Mouse (Mus musculus): ENCODE results near the gene Rb1. TPM values are rescaled to one million over a fixed set of nuclear protein-coding genes. Genes with fewer than 3 reads are reported as not detected.

Rb1 gene
- polyA plus RNA-seq, 1 experiment from 2014 or later = 13.0 TPM

- H3K27ac ChIP-seq (ENCODE audit: low read length) = peak overlapping the region; percentile 81
- ATAC-seq = peak; percentile 37
- H3K36me3 ChIP-seq (ENCODE audit: control insufficient read depth, insufficient read depth, low read length) = no peaks in the 10 kb centered on the region
- peak overlapping the region; percentile 90 for H3K4me2 ChIP-seq (ENCODE audit: low read depth, low read length)
- WGBS = under 1% methylated on average over 55 of the region's 55 CpGs
- peak overlapping the region; percentile 76 for H3K4me3 ChIP-seq (ENCODE audit: low read length)
- no peaks in the 10 kb centered on the region for H3K9me3 ChIP-seq (ENCODE audit: control insufficient read depth, low read length)
- H3K27me3 ChIP-seq (replicated peaks; ENCODE audit: control insufficient read depth, insufficient read depth, low read length) = no peaks in the 10 kb centered on the region
- H3K9ac ChIP-seq (ENCODE audit: low read depth, low read length) = peak overlapping the region; percentile 82
- peaks cover 12% of the 10 kb centered on the region; the same call in 1 of the 2 replicates for H3K4me1 ChIP-seq (ENCODE audit: control insufficient read depth, insufficient read depth, low read length)
Observed at GRCm38 (mm10) chr14:73324634-73325455, 777 bp downstream of the Rb1 start.

DNA sequence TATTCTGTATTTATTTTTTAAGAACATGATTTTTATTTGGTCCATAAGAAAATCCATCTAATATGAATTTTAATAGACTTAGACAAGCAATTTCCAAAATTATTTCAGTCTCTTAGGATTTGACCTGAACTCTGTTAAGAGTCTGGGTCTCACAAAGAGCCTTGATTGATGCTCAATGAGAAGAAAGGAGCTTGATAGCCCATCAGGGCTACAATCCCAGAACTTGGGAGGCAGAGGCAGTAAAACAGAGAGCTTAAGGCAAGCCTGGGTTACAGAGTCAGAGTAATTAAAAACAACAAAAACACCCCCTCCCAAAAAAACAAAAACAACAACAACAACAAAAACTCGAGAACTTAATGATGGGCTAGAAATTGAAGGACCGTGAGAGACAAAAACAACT, 1.7 kb downstream of the Rb1 start:
- Histone ChIP-seq H3K4me3 (ENCODE audit: low read length) (no peak overlapping the region), H3K27ac (ENCODE audit: low read length) (no peak overlapping the region), H3K4me1 (ENCODE audit: control insufficient read depth, insufficient read depth, low read length) (peaks cover 12% of the 10 kb centered on the region; the same call in 1 of the 2 replicates), H3K9ac (ENCODE audit: low read depth, low read length) (no peak overlapping the region), H3K4me2 (ENCODE audit: low read depth, low read length) (no peak overlapping the region), H3K36me3 (ENCODE audit: control insufficient read depth, insufficient read depth, low read length) (no peaks in the 10 kb centered on the region), H3K27me3 (replicated peaks; ENCODE audit: control insufficient read depth, insufficient read depth, low read length) (no peaks in the 10 kb centered on the region), H3K9me3 (ENCODE audit: control insufficient read depth, low read length) (no peaks in the 10 kb centered on the region)
- ATAC-seq = no peak
- 73% methylated on average over 2 of the region's 2 CpGs for WGBS

GRCm38 (mm10) chr14:73322142-73322541, 3.5 kb downstream of the Rb1 start:
- Histone ChIP-seq H3K27me3 (replicated peaks; ENCODE audit: control insufficient read depth, insufficient read depth, low read length) (no peaks in the 10 kb centered on the region), H3K27ac (ENCODE audit: low read length) (peak overlapping the region; percentile 60; the same call in 1 of the 2 replicates), H3K9ac (ENCODE audit: low read depth, low read length) (no peak overlapping the region), H3K4me3 (ENCODE audit: low read length) (no peak overlapping the region), H3K4me2 (ENCODE audit: low read depth, low read length) (peak overlapping the region; percentile 27; the same call in 1 of the 2 replicates), H3K9me3 (ENCODE audit: control insufficient read depth, low read length) (no peaks in the 10 kb centered on the region), H3K36me3 (ENCODE audit: control insufficient read depth, insufficient read depth, low read length) (no peaks in the 10 kb centered on the region), H3K4me1 (ENCODE audit: control insufficient read depth, insufficient read depth, low read length) (peaks cover 12% of the 10 kb centered on the region; the same call in 1 of the 2 replicates)
- peak; percentile 26 for ATAC-seq
- 69% methylated on average over 3 of the region's 3 CpGs for WGBS

GRCm38 (mm10) chr14:73316933-73317332, 8.7 kb downstream of the Rb1 start:
- ATAC-seq = peak; percentile 69

DNA sequence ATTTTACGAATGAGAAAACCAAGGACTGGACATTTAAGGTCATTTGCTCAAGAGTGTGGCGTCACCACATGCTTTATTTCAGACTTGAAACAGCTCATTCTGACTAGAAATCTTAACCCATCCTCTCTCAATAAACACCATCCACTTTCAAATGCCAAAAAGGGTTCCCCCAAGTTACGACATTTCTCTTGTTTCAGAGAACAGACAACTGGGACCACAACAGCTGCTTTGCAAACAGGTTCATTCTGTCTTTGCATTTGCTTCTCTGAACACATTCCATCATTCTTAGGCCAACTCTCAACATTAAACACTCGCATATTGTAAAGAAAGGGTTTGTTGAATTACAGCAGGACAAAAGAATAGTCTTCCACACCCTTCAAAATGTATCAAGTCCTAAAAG, 11.8 kb downstream of the Rb1 start:
- Histone ChIP-seq H3K27me3 (replicated peaks; ENCODE audit: control insufficient read depth, insufficient read depth, low read length) (no peaks in the 10 kb centered on the region), H3K36me3 (ENCODE audit: control insufficient read depth, insufficient read depth, low read length) (no peaks in the 10 kb centered on the region), H3K4me3 (ENCODE audit: low read length) (no peak overlapping the region), H3K4me1 (ENCODE audit: control insufficient read depth, insufficient read depth, low read length) (no peaks in the 10 kb centered on the region), H3K9me3 (ENCODE audit: control insufficient read depth, low read length) (no peaks in the 10 kb centered on the region), H3K4me2 (ENCODE audit: low read depth, low read length) (no peak overlapping the region), H3K27ac (ENCODE audit: low read length) (no peak overlapping the region), H3K9ac (ENCODE audit: low read depth, low read length) (no peak overlapping the region)
- WGBS = 74% methylated on average over 4 of the region's 4 CpGs
- no peak for ATAC-seq

More at GRCm38 (mm10) chr14:73316933-73317332, 8.7 kb downstream of the Rb1 start:
- Histone ChIP-seq H3K27ac (ENCODE audit: low read length) (no peak overlapping the region), H3K4me3 (ENCODE audit: low read length) (no peak overlapping the region), H3K36me3 (ENCODE audit: control insufficient read depth, insufficient read depth, low read length) (no peaks in the 10 kb centered on the region), H3K4me2 (ENCODE audit: low read depth, low read length) (no peak overlapping the region), H3K9me3 (ENCODE audit: control insufficient read depth, low read length) (no peaks in the 10 kb centered on the region), H3K4me1 (ENCODE audit: control insufficient read depth, insufficient read depth, low read length) (no peaks in the 10 kb centered on the region), H3K9ac (ENCODE audit: low read depth, low read length) (no peak overlapping the region), H3K27me3 (replicated peaks; ENCODE audit: control insufficient read depth, insufficient read depth, low read length) (no peaks in the 10 kb centered on the region)

- Histone ChIP-seq H3K4me2 (ENCODE audit: low read depth, low read length) (no peak overlapping the region), H3K9ac (ENCODE audit: low read depth, low read length) (no peak overlapping the region), H3K27ac (ENCODE audit: low read length) (no peak overlapping the region), H3K9me3 (ENCODE audit: control insufficient read depth, low read length) (no peaks in the 10 kb centered on the region), H3K36me3 (ENCODE audit: control insufficient read depth, insufficient read depth, low read length) (no peaks in the 10 kb centered on the region), H3K27me3 (replicated peaks; ENCODE audit: control insufficient read depth, insufficient read depth, low read length) (no peaks in the 10 kb centered on the region), H3K4me3 (ENCODE audit: low read length) (no peak overlapping the region), H3K4me1 (ENCODE audit: control insufficient read depth, insufficient read depth, low read length) (no peaks in the 10 kb centered on the region)
- WGBS = 50% methylated on average over 5 of the region's 5 CpGs
- ATAC-seq = no peak; the same call in 1 of the 2 replicates
Observed at GRCm38 (mm10) chr14:73313396-73313795, 12.2 kb downstream of the Rb1 start.

DNA sequence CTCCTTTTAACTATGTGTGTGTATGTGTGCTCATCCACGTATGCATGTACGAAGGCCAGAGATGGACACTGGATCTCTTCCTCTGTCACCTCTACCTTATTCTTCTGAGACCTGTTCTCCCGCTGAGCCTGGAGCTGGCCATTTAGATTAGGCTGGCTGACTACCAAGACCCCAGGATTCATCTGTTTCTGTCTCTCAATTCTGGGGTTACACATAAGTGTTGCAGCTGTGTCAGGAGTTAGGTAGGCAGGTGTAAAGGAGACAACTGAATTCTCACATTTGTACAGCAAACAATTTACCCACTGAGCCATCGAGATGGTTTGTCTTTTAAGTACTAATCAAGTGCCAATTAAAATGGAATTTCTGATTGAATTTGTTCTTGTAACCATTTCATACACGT, 12.7 kb downstream of the Rb1 start:
- 83% methylated on average over 5 of the region's 5 CpGs for WGBS
- Histone ChIP-seq H3K27ac (ENCODE audit: low read length) (no peak overlapping the region), H3K36me3 (ENCODE audit: control insufficient read depth, insufficient read depth, low read length) (no peaks in the 10 kb centered on the region), H3K27me3 (replicated peaks; ENCODE audit: control insufficient read depth, insufficient read depth, low read length) (no peaks in the 10 kb centered on the region), H3K9ac (ENCODE audit: low read depth, low read length) (no peak overlapping the region), H3K9me3 (ENCODE audit: control insufficient read depth, low read length) (no peaks in the 10 kb centered on the region), H3K4me2 (ENCODE audit: low read depth, low read length) (no peak overlapping the region), H3K4me3 (ENCODE audit: low read length) (no peak overlapping the region), H3K4me1 (ENCODE audit: control insufficient read depth, insufficient read depth, low read length) (no peaks in the 10 kb centered on the region)
- no peak for ATAC-seq

DNA sequence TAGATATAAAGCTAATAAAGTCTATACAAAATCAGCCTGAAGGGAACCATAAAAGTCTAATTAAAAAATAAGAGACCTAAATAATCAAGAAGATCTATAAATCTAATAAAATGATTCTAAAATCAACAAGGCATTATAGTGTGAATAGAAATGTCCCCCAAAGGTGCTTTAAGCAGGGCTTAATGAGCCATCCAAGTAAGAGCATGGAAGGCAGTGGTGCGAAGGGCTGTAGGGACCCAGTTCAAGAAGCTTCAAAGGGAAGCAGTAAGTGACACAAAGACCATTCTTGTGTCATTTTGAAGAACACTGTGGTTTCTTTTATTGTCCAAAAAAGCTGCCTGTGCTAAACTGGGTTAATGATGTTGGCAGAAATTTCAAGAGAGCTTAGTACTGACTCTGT, 18.1 kb downstream of the Rb1 start:
- no peak overlapping the region for H3K27ac ChIP-seq (ENCODE audit: low read length)
- no peaks in the 10 kb centered on the region for H3K4me1 ChIP-seq (ENCODE audit: control insufficient read depth, insufficient read depth, low read length)
- H3K4me3 ChIP-seq (ENCODE audit: low read length) = no peak overlapping the region
- 97% methylated on average over 1 of the region's 1 CpGs for WGBS
- H3K36me3 ChIP-seq (ENCODE audit: control insufficient read depth, insufficient read depth, low read length) = no peaks in the 10 kb centered on the region
- ATAC-seq = no peak
- H3K9me3 ChIP-seq (ENCODE audit: control insufficient read depth, low read length) = no peaks in the 10 kb centered on the region
- no peak overlapping the region for H3K9ac ChIP-seq (ENCODE audit: low read depth, low read length)
- H3K4me2 ChIP-seq (ENCODE audit: low read depth, low read length) = no peak overlapping the region
- no peaks in the 10 kb centered on the region for H3K27me3 ChIP-seq (replicated peaks; ENCODE audit: control insufficient read depth, insufficient read depth, low read length)

DNA sequence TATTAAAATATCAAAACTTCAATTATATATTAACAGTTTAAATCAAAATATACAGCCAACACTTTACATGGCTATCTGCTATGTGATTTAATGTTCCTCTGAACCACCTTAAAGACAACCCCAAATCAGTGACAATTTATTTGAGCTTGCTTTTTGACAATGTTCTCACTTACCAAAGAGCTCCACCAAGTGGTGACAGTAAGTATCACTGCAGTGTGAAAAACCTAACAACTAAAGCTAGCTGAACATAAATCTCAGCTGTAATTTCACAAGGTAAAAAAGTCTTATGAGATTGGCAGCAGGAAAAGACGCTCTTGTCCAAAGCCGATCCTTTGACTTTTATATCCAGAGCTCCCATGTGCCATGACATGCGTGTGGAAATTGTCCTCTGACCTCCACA, 22.4 kb downstream of the Rb1 start:
- no peak overlapping the region for H3K4me3 ChIP-seq (ENCODE audit: low read length)
- no peaks in the 10 kb centered on the region for H3K9me3 ChIP-seq (ENCODE audit: control insufficient read depth, low read length)
- H3K4me2 ChIP-seq (ENCODE audit: low read depth, low read length) = no peak overlapping the region
- no peaks in the 10 kb centered on the region for H3K36me3 ChIP-seq (ENCODE audit: control insufficient read depth, insufficient read depth, low read length)
- no peaks in the 10 kb centered on the region for H3K4me1 ChIP-seq (ENCODE audit: control insufficient read depth, insufficient read depth, low read length)
- H3K9ac ChIP-seq (ENCODE audit: low read depth, low read length) = no peak overlapping the region
- H3K27me3 ChIP-seq (replicated peaks; ENCODE audit: control insufficient read depth, insufficient read depth, low read length) = no peaks in the 10 kb centered on the region
- WGBS = 27% methylated on average over 3 of the region's 3 CpGs
- ATAC-seq = no peak
- H3K27ac ChIP-seq (ENCODE audit: low read length) = no peak overlapping the region

All from intestine, embryonic 16.5 days (tissue).